Mouse (Mus musculus): ENCODE measurements around the gene Plin5. TPM values are rescaled to one million over a fixed set of nuclear protein-coding genes. Genes with fewer than 3 reads are reported as not detected.
"Not testable (repeated sequence)": the region's sequence is repeated elsewhere in the genome, so short reads cannot be mapped to it uniquely, and the experiment has no call there.

Plin5 gene
- polyA plus RNA-seq, 1 experiment from 2014 or later = 1.3 TPM

GRCm38 (mm10) chr17:56074097-56074826 lies 43.1 kb downstream of the Plin5 start:
- Histone ChIP-seq H3K4me3 (ENCODE audit: low read length) (peak overlapping the region; percentile 80), H3K4me2 (replicated peaks; ENCODE audit: low read depth, low read length) (peak overlapping the region; percentile 59), H3K9ac (ENCODE audit: low read depth, low read length) (peak overlapping the region; percentile 74), H3K27me3 (ENCODE audit: control insufficient read depth, insufficient read depth, low read length) (no peaks in the 10 kb centered on the region), H3K4me1 (ENCODE audit: control insufficient read depth, insufficient read depth, low read length) (peaks cover 10% of the 10 kb centered on the region), H3K36me3 (ENCODE audit: control insufficient read depth, insufficient read depth, low read length) (peaks cover 36% of the 10 kb centered on the region), H3K27ac (ENCODE audit: low read depth, low read length) (peak overlapping the region; percentile 98), H3K9me3 (ENCODE audit: control insufficient read depth, low read length) (no peaks in the 10 kb centered on the region)
- ATAC-seq (ENCODE audit: low FRiP score, low TSS enrichment) = peak; percentile 29
- 7% methylated on average over 22 of the region's 22 CpGs for WGBS

- H3K27ac ChIP-seq (ENCODE audit: low read depth, low read length) = no peak overlapping the region
- 86% methylated on average over 5 of the region's 5 CpGs for WGBS
- no peak for ATAC-seq (ENCODE audit: low FRiP score, low TSS enrichment)
- H3K9ac ChIP-seq (ENCODE audit: low read depth, low read length) = no peak overlapping the region
- peaks cover 10% of the 10 kb centered on the region for H3K4me1 ChIP-seq (ENCODE audit: control insufficient read depth, insufficient read depth, low read length)
- no peak overlapping the region for H3K4me3 ChIP-seq (ENCODE audit: low read length)
- no peaks in the 10 kb centered on the region for H3K9me3 ChIP-seq (ENCODE audit: control insufficient read depth, low read length)
- H3K27me3 ChIP-seq (ENCODE audit: control insufficient read depth, insufficient read depth, low read length) = no peaks in the 10 kb centered on the region
- no peak overlapping the region for H3K4me2 ChIP-seq (replicated peaks; ENCODE audit: low read depth, low read length)
- peaks cover 57% of the 10 kb centered on the region for H3K36me3 ChIP-seq (ENCODE audit: control insufficient read depth, insufficient read depth, low read length)
Observed at GRCm38 (mm10) chr17:56072243-56072642, 45.2 kb downstream of the Plin5 start.

- H3K27ac ChIP-seq (ENCODE audit: low read depth, low read length) = no peak overlapping the region
- no peak overlapping the region for H3K9ac ChIP-seq (ENCODE audit: low read depth, low read length)
- H3K4me3 ChIP-seq (ENCODE audit: low read length) = no peak overlapping the region
- H3K9me3 ChIP-seq (ENCODE audit: control insufficient read depth, low read length) = no peaks in the 10 kb centered on the region
- H3K4me1 ChIP-seq (ENCODE audit: control insufficient read depth, insufficient read depth, low read length) = peaks cover 10% of the 10 kb centered on the region
- ATAC-seq (ENCODE audit: low FRiP score, low TSS enrichment) = no peak
- H3K36me3 ChIP-seq (ENCODE audit: control insufficient read depth, insufficient read depth, low read length) = peaks cover 68% of the 10 kb centered on the region
- no peaks in the 10 kb centered on the region for H3K27me3 ChIP-seq (ENCODE audit: control insufficient read depth, insufficient read depth, low read length)
- no peak overlapping the region for H3K4me2 ChIP-seq (replicated peaks; ENCODE audit: low read depth, low read length)
Observed at GRCm38 (mm10) chr17:56071126-56071525, 46.3 kb downstream of the Plin5 start.

- Histone ChIP-seq H3K4me1 (ENCODE audit: control insufficient read depth, insufficient read depth, low read length) (peaks cover 3% of the 10 kb centered on the region), H3K27ac (ENCODE audit: low read depth, low read length) (no peak overlapping the region), H3K9ac (ENCODE audit: low read depth, low read length) (no peak overlapping the region), H3K4me3 (ENCODE audit: low read length) (no peak overlapping the region), H3K36me3 (ENCODE audit: control insufficient read depth, insufficient read depth, low read length) (peaks cover 88% of the 10 kb centered on the region), H3K4me2 (replicated peaks; ENCODE audit: low read depth, low read length) (no peak overlapping the region), H3K27me3 (ENCODE audit: control insufficient read depth, insufficient read depth, low read length) (no peaks in the 10 kb centered on the region), H3K9me3 (ENCODE audit: control insufficient read depth, low read length) (no peaks in the 10 kb centered on the region)
- whole genome bisulfite sequencing = 97% methylated on average over 14 of the region's 14 CpGs
- no peak for ATAC-seq (ENCODE audit: low FRiP score, low TSS enrichment)
Observed at GRCm38 (mm10) chr17:56069066-56069465, 48.3 kb downstream of the Plin5 start.

DNA sequence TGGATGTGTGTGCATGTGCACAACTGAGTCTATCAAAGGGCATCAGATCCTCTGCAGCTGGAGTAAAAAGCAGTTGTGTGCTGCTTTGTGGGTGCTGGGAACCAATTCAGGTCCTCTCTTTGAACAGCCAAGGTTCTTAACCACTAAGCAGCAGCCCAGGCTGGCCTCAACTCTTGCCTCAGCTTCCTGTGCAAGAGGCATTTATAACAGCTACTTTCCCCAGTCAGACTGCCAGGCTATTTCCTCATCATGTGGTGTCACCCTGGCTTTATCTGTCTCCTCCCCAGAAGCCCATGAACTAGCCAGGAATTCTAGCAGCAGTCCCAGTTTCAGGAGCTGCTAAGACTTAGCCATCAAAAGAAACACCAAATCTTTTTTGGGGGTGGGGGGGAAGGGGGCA lies 50.9 kb downstream of the Plin5 start:
- Histone ChIP-seq H3K27ac (ENCODE audit: low read depth, low read length) (no peak overlapping the region), H3K4me1 (ENCODE audit: control insufficient read depth, insufficient read depth, low read length) (no peaks in the 10 kb centered on the region), H3K36me3 (ENCODE audit: control insufficient read depth, insufficient read depth, low read length) (peaks cover 100% of the 10 kb centered on the region), H3K4me3 (ENCODE audit: low read length) (no peak overlapping the region), H3K4me2 (replicated peaks; ENCODE audit: low read depth, low read length) (no peak overlapping the region), H3K9ac (ENCODE audit: low read depth, low read length) (no peak overlapping the region), H3K27me3 (ENCODE audit: control insufficient read depth, insufficient read depth, low read length) (no peaks in the 10 kb centered on the region), H3K9me3 (ENCODE audit: control insufficient read depth, low read length) (no peaks in the 10 kb centered on the region)
- no peak for ATAC-seq (ENCODE audit: low FRiP score, low TSS enrichment)

GRCm38 (mm10) chr17:56065715-56066114 lies 51.7 kb downstream of the Plin5 start:
- not testable (repeated sequence) for H3K9ac ChIP-seq (ENCODE audit: low read depth, low read length); H3K9me3 ChIP-seq (ENCODE audit: control insufficient read depth, low read length); H3K4me1 ChIP-seq (ENCODE audit: control insufficient read depth, insufficient read depth, low read length); ATAC-seq (ENCODE audit: low FRiP score, low TSS enrichment); H3K4me2 ChIP-seq (replicated peaks; ENCODE audit: low read depth, low read length); H3K27ac ChIP-seq (ENCODE audit: low read depth, low read length); H3K4me3 ChIP-seq (ENCODE audit: low read length); H3K27me3 ChIP-seq (ENCODE audit: control insufficient read depth, insufficient read depth, low read length)
- WGBS = 86% methylated on average over 6 of the region's 6 CpGs
- peaks cover 100% of the 10 kb centered on the region for H3K36me3 ChIP-seq (ENCODE audit: control insufficient read depth, insufficient read depth, low read length)

- Histone ChIP-seq H3K4me2 (replicated peaks; ENCODE audit: low read depth, low read length) (no peak overlapping the region), H3K9ac (ENCODE audit: low read depth, low read length) (no peak overlapping the region), H3K27me3 (ENCODE audit: control insufficient read depth, insufficient read depth, low read length) (no peaks in the 10 kb centered on the region), H3K36me3 (ENCODE audit: control insufficient read depth, insufficient read depth, low read length) (peaks cover 99% of the 10 kb centered on the region), H3K27ac (ENCODE audit: low read depth, low read length) (no peak overlapping the region), H3K9me3 (ENCODE audit: control insufficient read depth, low read length) (no peaks in the 10 kb centered on the region), H3K4me3 (ENCODE audit: low read length) (no peak overlapping the region), H3K4me1 (ENCODE audit: control insufficient read depth, insufficient read depth, low read length) (no peaks in the 10 kb centered on the region)
- no peak for ATAC-seq (ENCODE audit: low FRiP score, low TSS enrichment)
- 96% methylated on average over 7 of the region's 7 CpGs for WGBS
Observed at GRCm38 (mm10) chr17:56062081-56062480, 55.3 kb downstream of the Plin5 start.

Other genes starting within 250 kb of the Plin5 start
- 8.6 and 11.9 TPM in 2 replicates for gene Zfp119a, start 238.7 kb downstream of the Plin5 start, polyA plus RNA-seq (2014; fragmentation: Nextera tagmentation; extraction: Ambion mirVana)
- gene Zfp959, start 225.5 kb downstream of the Plin5 start, polyA plus RNA-seq (2014; fragmentation: Nextera tagmentation; extraction: Ambion mirVana) = 17.9 and 19.4 TPM in 2 replicates
- 6.8 and 6.9 TPM in 2 replicates for gene Zfp119b, start 168.1 kb downstream of the Plin5 start, polyA plus RNA-seq (2014; fragmentation: Nextera tagmentation; extraction: Ambion mirVana)
- gene Ebi3, start 165.0 kb downstream of the Plin5 start, polyA plus RNA-seq (2014; fragmentation: Nextera tagmentation; extraction: Ambion mirVana) = 2.0 and 2.2 TPM in 2 replicates
- 24.3 and 27.9 TPM in 2 replicates for gene Yju2, start 158.5 kb downstream of the Plin5 start, polyA plus RNA-seq (2014; fragmentation: Nextera tagmentation; extraction: Ambion mirVana)
- 22.3 and 27.0 TPM in 2 replicates for gene Shd, start 147.1 kb downstream of the Plin5 start, polyA plus RNA-seq (2014; fragmentation: Nextera tagmentation; extraction: Ambion mirVana)
- 20.7 and 25.7 TPM in 2 replicates for gene Fsd1, start 131.1 kb downstream of the Plin5 start, polyA plus RNA-seq (2014; fragmentation: Nextera tagmentation; extraction: Ambion mirVana)
- 13.7 and 14.6 TPM in 2 replicates for gene Stap2, start 112.0 kb downstream of the Plin5 start, polyA plus RNA-seq (2014; fragmentation: Nextera tagmentation; extraction: Ambion mirVana)
- gene Mpnd, start 111.9 kb downstream of the Plin5 start, polyA plus RNA-seq (2014; fragmentation: Nextera tagmentation; extraction: Ambion mirVana) = 110 and 112 TPM in 2 replicates
- gene Sh3gl1, start 81.0 kb downstream of the Plin5 start, polyA plus RNA-seq (2014; fragmentation: Nextera tagmentation; extraction: Ambion mirVana) = 145 and 155 TPM in 2 replicates
- 14.1 and 25.4 TPM in 2 replicates for gene Chaf1a, start 77.2 kb downstream of the Plin5 start, polyA plus RNA-seq (2014; fragmentation: Nextera tagmentation; extraction: Ambion mirVana)
- 34.4 and 42.8 TPM in 2 replicates for gene Ubxn6, start 42.6 kb downstream of the Plin5 start, polyA plus RNA-seq (2014; fragmentation: Nextera tagmentation; extraction: Ambion mirVana)
- gene Hdgfl2, start 38.0 kb downstream of the Plin5 start, polyA plus RNA-seq (2014; fragmentation: Nextera tagmentation; extraction: Ambion mirVana) = 85.1 and 118 TPM in 2 replicates
- 0.08 and 0.17 TPM in 2 replicates for gene Plin4, start 7.8 kb downstream of the Plin5 start, polyA plus RNA-seq (2014; fragmentation: Nextera tagmentation; extraction: Ambion mirVana)
- gene Lrg1, start 4.4 kb upstream of the Plin5 start, polyA plus RNA-seq (2014; fragmentation: Nextera tagmentation; extraction: Ambion mirVana) = not detected in 2 replicates
- gene Sema6b, start 22.7 kb upstream of the Plin5 start, polyA plus RNA-seq (2014; fragmentation: Nextera tagmentation; extraction: Ambion mirVana) = 1.4 TPM in 2 replicates
- 11.4 and 11.8 TPM in 2 replicates for gene Tnfaip8l1, start 44.9 kb upstream of the Plin5 start, polyA plus RNA-seq (2014; fragmentation: Nextera tagmentation; extraction: Ambion mirVana)
- 80.5 and 89.2 TPM in 2 replicates for gene Mydgf, start 66.3 kb upstream of the Plin5 start, polyA plus RNA-seq (2014; fragmentation: Nextera tagmentation; extraction: Ambion mirVana)
- 31.5 and 40.3 TPM in 2 replicates for gene Dpp9, start 101.3 kb upstream of the Plin5 start, polyA plus RNA-seq (2014; fragmentation: Nextera tagmentation; extraction: Ambion mirVana)
- gene Fem1a, start 139.2 kb upstream of the Plin5 start, polyA plus RNA-seq (2014; fragmentation: Nextera tagmentation; extraction: Ambion mirVana) = 10.5 and 14.3 TPM in 2 replicates
- 4.1 and 7.2 TPM in 2 replicates for gene Ticam1, start 159.2 kb upstream of the Plin5 start, polyA plus RNA-seq (2014; fragmentation: Nextera tagmentation; extraction: Ambion mirVana)
- gene Plin3, start 175.3 kb upstream of the Plin5 start, polyA plus RNA-seq (2014; fragmentation: Nextera tagmentation; extraction: Ambion mirVana) = 65.2 and 68.7 TPM in 2 replicates
- gene Arrdc5, start 182.7 kb upstream of the Plin5 start, polyA plus RNA-seq (2014; fragmentation: Nextera tagmentation; extraction: Ambion mirVana) = not detected in 2 replicates
- gene Uhrf1, start 185.7 kb upstream of the Plin5 start, polyA plus RNA-seq (2014; fragmentation: Nextera tagmentation; extraction: Ambion mirVana) = 104 and 143 TPM in 2 replicates
- gene Kdm4b, start 208.5 kb upstream of the Plin5 start, polyA plus RNA-seq (2014; fragmentation: Nextera tagmentation; extraction: Ambion mirVana) = 22.9 and 33.3 TPM in 2 replicates

All from kidney, embryonic 14.5 days (tissue).